Mouse (Mus musculus): Measurements from ENCODE around the gene Iyd. TPM values are rescaled to one million over a fixed set of nuclear protein-coding genes. Genes with fewer than 3 reads are reported as not detected.
A peak's percentile ranks its signal among the peaks of the same experiment; 100 is the strongest.
"Not testable (repeated sequence)": the region's sequence is repeated elsewhere in the genome, so short reads cannot be mapped to it uniquely, and the experiment has no call there.

Iyd gene
- total RNA-seq (2021) = under 1 TPM; 0.32 to 0.59 TPM

DNA sequence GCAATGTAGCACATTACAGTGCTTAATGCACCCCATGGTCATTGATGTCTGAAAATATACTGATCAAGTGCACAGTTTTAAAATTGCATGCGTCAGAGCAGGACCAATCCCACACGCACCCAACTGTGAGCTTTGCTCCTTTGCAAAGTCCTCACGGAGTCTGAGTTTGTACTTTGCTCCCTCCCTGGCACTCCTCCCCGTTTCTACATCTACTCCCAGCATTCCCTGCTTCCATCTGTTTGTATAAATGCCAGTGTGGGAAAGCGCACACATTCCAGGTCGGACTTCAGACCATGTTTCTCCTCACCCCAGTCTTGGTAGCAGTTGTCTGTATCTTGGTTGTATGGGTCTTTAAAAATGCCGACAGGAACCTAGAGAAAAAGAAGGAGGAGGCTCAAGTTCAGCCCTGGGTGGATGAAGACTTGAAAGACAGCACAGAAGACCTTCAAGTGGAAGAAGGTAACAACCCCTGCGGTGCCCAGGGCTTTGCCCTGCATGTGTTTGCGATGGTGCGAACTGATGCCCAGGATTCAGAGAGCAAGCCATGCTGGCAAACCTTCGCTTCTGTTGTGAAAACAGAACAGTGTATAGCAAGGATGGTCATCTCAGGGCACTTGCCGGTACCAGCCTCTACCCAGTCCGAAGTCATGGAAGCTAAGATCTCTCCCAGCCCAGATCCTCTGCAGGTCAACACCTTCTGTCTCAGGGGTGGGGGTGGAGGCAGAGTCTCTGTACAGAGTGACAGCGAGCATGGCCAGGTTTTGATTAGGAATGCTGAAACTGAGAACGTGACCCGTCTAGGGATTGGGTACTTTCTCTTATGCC lies at the start of gene Iyd:
Gene Iyd, plus strand, starts transcription at position 238 of the 825 bp plus-strand sequence.
- intact Hi-C loops (cut with DNase I) = no loop called here
- DNase-seq (ENCODE audit: low spot score in 2 of 2) = no peak

- DNase-seq (ENCODE audit: low spot score in 2 of 2) = no peak
- intact Hi-C loops (cut with DNase I) = no loop called here
Observed at GRCm38 (mm10) chr10:3496791-3497190, 43.2 kb upstream of the Iyd start.

- DNase-seq (ENCODE audit: low spot score in 2 of 2); intact Hi-C loops (cut with DNase I): not testable (repeated sequence)
Observed at GRCm38 (mm10) chr10:3500846-3501245, 39.2 kb upstream of the Iyd start.

DNA sequence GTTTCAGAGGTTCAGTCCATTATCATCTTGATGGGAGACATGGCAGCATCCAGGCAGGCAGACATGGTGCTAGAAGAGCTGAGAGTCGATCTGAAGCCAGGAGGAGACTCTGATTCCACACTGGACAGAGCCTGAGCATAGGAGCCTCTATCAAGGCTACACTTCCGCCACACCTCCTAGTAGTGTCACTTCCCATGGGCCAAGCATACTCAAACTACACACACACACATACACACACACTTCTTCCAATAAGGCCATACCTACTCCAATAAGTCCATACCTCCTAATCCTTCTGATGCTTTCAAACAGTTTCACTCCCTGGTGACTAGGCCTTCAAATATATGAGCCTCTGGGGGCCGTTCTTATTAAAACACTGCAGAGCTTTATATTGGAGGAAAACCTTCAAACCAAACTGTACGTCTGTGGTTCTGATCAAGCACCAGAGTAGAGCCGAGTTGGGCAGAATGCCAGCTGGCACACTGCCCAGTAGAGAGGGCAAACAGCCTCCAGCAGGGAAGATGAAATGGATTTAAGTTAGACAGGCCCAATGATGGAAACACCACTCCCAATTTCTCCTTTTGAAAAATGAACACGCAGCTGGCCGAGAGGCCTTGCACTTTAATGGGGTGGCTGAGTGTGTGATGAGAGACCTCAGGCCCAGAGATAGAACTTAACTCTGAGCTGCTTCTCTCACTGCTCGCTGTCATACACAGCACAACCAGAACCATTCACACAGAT lies 32.4 kb upstream of the Iyd start:
- intact Hi-C loops (cut with DNase I) = no loop called here
- DNase-seq (ENCODE audit: low spot score in 2 of 2) = peak in 1 of 2 experiments; percentile 27

GRCm38 (mm10) chr10:3508222-3508588 lies 31.8 kb upstream of the Iyd start:
- DNase-seq (ENCODE audit: low spot score in 2 of 2) = no peak
- intact Hi-C loops (cut with DNase I) = no loop called here

DNA sequence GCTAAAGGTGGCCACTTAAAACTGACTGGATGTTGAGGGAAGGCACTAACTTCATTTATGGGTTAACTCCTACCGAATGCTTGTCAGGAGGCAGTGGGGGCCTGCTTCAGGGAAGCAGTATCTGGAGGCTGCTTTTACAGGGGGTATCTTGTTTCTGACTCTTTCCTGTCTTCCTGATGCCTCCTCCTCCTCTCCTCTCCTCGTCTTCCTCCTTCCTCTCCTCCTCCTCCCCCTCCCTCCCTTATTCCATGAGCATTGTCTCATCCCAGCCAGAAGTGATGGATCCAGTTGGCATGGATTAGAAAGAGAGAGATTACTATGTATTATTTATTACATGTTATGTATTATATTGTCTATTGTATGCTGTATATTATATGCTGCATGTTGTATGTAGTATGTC lies 31.3 kb upstream of the Iyd start:
- intact Hi-C loops (cut with DNase I) = no loop called here
- no peak for DNase-seq (ENCODE audit: low spot score in 2 of 2)

- no peak for DNase-seq (ENCODE audit: low spot score in 2 of 2)
- intact Hi-C loops (cut with DNase I) = no loop called here
Observed at GRCm38 (mm10) chr10:3509663-3510277, 30.3 kb upstream of the Iyd start.

DNA sequence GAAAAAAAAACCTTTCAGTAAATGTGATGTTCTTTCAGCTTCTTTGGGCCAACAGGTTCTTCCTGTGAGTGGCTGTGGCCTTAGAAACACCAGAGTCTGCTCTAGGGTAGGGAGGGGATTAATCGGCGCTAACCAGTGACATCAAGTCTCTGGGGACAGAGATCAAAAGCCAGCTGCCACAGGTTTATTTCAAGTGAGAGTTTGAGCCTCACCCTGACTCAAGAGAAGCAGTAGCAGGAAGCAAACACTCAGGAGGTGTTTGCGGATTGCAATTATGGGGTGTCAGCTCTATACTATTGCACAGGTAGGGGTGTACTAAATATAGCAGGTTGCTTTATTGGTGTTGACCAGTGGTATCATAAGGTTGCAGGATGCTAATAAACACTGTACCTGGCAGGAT lies 29.6 kb upstream of the Iyd start:
- DNase-seq (ENCODE audit: low spot score in 2 of 2) = no peak
- intact Hi-C loops (cut with DNase I) = no loop called here

DNA sequence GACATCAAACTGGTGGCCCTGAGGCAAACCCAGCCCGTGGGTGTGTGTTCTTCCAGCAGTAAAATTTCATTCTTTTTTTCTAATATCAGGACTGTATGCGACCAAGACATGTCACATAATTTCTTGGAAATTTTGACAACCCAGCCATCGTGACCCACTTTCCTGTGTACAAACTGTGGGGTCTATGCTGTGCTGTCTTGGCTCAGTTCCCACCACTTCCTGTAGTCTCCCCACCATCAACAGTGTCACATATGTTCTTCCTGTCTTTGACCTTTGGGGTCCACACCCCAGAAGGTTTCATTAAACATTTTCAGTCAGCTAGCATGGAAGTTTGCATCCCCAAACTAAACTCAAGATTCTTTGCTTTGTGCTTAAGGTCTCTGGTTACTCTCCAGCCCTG lies 28.6 kb upstream of the Iyd start:
- intact Hi-C loops (cut with DNase I) = no loop called here
- no peak for DNase-seq (ENCODE audit: low spot score in 2 of 2)

- no peak for DNase-seq (ENCODE audit: low spot score in 2 of 2)
- intact Hi-C loops (cut with DNase I) = no loop called here
Observed at GRCm38 (mm10) chr10:3512620-3513305, 27.3 kb upstream of the Iyd start.

DNA sequence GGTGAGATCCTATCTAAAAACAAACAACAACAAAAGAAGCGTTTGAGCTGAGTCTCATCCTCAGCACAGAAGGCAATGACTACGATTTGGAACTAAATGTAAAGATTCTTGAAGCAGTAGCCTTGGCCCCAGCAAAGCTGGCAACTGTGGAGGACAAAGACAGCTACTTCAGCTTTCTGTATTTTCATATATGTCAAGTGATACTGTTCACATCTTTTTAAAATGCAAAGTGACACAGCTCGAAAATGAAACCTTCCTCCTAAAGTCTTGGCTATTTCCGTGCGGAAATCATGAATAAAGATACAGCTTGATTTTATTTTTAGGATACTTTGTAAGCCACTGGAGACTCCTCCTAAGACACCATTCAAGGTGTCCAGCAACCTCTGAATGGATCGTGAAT lies 26.1 kb upstream of the Iyd start:
- intact Hi-C loops (cut with DNase I) = no loop called here
- no peak for DNase-seq (ENCODE audit: low spot score in 2 of 2)

DNA sequence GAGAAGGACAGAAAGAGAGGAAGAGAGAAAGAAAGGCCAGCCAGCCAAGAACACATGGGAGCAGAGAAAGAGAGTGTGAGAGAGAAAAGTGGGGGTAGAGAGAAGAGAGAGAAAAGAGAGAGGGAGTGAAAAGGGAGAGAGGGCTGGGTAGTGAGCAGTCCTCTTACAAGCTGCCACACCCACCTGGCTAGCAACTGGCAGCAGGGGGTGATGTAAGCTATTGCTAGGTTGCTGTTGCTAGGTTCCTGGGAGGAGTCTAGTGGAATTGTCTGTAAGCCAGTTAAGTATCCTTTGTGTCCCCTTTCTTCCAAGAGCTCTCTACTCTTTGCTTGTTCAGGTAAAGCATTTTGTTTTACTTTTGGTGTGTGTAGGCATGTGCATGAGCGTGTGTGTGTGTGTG lies 25.4 kb upstream of the Iyd start:
- DNase-seq (ENCODE audit: low spot score in 2 of 2) = no peak
- intact Hi-C loops (cut with DNase I) = no loop called here

DNA sequence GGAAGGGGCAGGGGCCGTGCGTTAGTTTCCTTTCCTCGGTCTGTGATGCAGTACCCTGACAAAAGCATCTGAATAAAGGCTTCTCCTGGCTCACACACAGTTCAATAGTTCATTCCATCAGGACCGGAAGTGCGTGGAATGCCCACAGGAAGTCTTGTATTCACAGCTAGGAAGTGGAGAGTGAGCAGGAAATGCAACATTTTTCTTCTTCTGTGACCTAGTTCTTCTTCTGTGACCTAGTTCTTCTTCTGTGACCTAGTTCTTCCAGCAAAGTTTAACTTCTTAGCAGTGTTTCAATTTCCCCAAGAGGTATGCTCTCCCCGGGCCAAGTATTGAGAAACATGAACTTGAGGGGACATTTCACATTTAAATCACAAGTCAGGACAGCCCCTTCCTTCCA lies 23.6 kb upstream of the Iyd start:
- DNase-seq (ENCODE audit: low spot score in 2 of 2) = no peak
- intact Hi-C loops (cut with DNase I) = no loop called here

DNA sequence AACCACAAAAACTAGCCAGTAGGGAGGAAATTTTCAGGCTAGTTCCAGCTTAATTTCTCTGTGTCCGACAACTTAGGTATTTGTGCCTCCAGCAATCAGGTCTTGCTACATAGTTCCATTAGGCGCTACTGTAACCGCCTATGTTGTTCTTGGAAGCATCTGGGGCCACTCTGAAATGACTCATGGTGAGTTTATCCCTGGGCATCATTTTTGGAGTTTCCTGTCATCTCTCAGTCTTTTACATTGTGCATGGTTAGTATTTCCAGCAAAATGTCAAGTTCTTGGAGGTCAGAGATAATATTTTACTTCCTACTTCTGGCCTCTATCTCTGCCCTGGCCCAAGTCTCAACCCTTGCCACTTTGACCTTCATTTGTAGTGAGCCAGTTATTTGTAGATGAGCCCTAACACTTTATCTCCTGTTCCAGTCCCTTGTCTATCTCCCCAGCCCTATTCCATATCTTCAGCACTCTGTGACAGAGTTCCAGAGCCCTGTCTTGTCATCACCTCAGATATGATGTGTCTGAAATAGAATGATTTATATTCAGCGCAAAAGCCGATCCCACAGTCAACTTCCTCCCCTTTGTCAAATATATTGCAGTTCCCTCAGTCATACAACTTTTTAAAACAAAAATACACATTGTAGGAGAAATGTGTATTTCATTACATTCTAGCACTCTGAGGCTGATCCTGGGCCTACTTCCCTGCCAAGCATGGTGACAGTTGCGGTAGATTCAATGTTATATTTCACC lies 16.8 kb upstream of the Iyd start:
- intact Hi-C loops (cut with DNase I) = no loop called here
- DNase-seq (ENCODE audit: low spot score in 2 of 2) = no peak

- intact Hi-C loops (cut with DNase I) = no loop called here
Observed at GRCm38 (mm10) chr10:3524513-3524912, 15.5 kb upstream of the Iyd start.

DNA sequence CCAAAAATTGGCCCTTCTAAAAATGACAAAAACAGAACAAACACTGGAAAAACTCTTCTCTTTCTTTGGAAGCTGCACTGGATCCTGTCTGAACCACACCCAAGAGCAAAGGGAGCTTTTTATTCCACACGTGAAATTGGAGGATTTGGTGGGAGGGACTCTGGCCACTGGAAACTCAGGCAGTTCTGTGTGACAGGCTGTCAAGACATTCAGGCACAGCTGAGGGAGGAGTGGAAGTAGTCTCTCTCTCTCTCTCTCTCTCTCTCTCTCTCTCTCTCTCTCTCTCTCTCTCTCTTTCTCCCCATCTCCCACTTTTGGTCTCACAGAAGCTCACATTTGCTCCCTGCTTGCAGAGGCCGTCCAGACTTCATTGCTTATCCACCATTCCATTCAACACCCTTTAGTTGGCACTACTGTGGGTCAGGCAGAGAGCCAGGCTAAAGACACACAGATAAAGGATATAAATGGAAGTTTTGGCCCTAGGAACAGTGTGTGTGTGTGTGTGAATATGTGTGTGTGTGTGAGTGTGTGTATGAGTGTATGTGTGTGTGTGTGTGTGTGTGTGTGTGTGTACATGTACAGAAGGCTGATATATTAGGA lies 14.5 kb upstream of the Iyd start:
- DNase-seq (ENCODE audit: low spot score in 2 of 2) = no peak
- intact Hi-C loops (cut with DNase I) = no loop called here

More at GRCm38 (mm10) chr10:3524513-3524912, 15.5 kb upstream of the Iyd start:
- no peak for DNase-seq (ENCODE audit: low spot score in 2 of 2)

GRCm38 (mm10) chr10:3529807-3530206 lies 10.2 kb upstream of the Iyd start:
- DNase-seq (ENCODE audit: low spot score in 2 of 2) = no peak
- intact Hi-C loops (cut with DNase I) = loop anchor here (10.0 kb wide), 1 partner anchor 805 kb away; no protein-coding TSS in a partner anchor

- intact Hi-C loops (cut with DNase I) = loop anchor here (1.0 to 10.0 kb wide), 2 partner anchors 197 to 804 kb away; no protein-coding TSS in a partner anchor
- no peak for DNase-seq (ENCODE audit: low spot score in 2 of 2)
Observed at GRCm38 (mm10) chr10:3530661-3531060, 9.4 kb upstream of the Iyd start.

DNA sequence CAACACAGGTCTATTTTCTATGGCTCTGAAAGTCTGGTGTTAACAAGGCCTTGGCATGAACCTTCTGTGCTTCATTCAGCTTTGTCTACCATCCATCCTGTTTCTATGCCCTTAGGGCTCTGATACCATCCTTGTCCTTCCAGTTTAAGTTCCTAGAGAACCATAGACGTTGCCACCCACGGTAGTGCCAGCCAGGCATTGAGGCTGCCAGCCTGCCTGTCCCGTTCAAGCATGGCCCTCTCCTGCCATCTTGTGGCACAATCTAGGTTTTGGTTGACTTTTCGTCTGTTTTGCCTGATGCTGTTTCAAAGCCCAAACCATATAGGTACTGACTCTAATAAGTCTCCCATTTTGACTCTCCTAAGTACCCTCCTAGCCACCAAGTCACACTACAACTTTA lies 8.7 kb upstream of the Iyd start:
- DNase-seq (ENCODE audit: low spot score in 2 of 2) = peak; percentile 62 to 81
- intact Hi-C loops (cut with DNase I) = loop anchor here (1.0 to 10.0 kb wide), 2 partner anchors 198 to 803 kb away; no protein-coding TSS in a partner anchor
